Mouse (Mus musculus): ENCODE results near the gene Aldh3b3.

- TF ChIP-seq MAX (IDR thresholded peaks at IDR 0.05; ENCODE audit: low read depth) (no peak), POLR2A (IDR thresholded peaks at IDR 0.05; ENCODE audit: insufficient read length, low read depth) (no peak), POLR2AphosphoS2 (IDR thresholded peaks at IDR 0.05; ENCODE audit: insufficient read length, low read depth) (no peak)
These were observed 12.4 kb upstream of the Aldh3b3 start for GRCm38 (mm10) chr19:3945872-3946564.

All from myocyte (in vitro differentiated cells).